Mouse (Mus musculus) MEL (cell line): ENCODE measurements around the gene Gpr161. TPM values are rescaled to one million over a fixed set of nuclear protein-coding genes. Genes with fewer than 3 reads are reported as not detected.
"Not testable (repeated sequence)": the region's sequence is repeated elsewhere in the genome, so short reads cannot be mapped to it uniquely, and the experiment has no call there.

ENCODE experiments used
- DNase-seq: peaks from one replicate; pipeline ENCODE4 v3.0.0; 2011; ENCODE audit warnings: low read depth, low spot score
- H3K27ac ChIP-seq: 2 replicates; pipeline ENCODE4 v1.5.1; 2012; ENCODE audit warnings: low read depth, mild to moderate bottlenecking, control low read depth, low read length, moderate library complexity; ENCODE audit not compliant: control insufficient read depth
- H3K27me3 ChIP-seq, 2 experiments: fragments of 150-350 bp in 1 of 2; sonication (generic) in 1 of 2; 2 replicates each; pipeline ENCODE4 v1.6.1; 2012; ENCODE audit warnings: low read length in 2 of 2, mild to moderate bottlenecking in 2 of 2, improper control_type of control experiment in 1 of 2, moderate library complexity in 1 of 2; ENCODE audit not compliant: insufficient read depth in 2 of 2, control insufficient read depth in 1 of 2
- H3K36me3 ChIP-seq, 2 experiments: 2 replicates each; pipeline ENCODE4 v1.6.1; 2012 to 2014; ENCODE audit warnings: low read length in 2 of 2, improper control_type of control experiment in 1 of 2, inconsistent platforms in 1 of 2, mild to moderate bottlenecking in 1 of 2; ENCODE audit not compliant: insufficient read depth in 2 of 2, control insufficient read depth in 1 of 2
- H3K4me1 ChIP-seq, 2 experiments: fragments of 150-350 bp in 1 of 2; sonication (generic) in 1 of 2; 2 replicates each; pipeline ENCODE4 v1.6.1; 2012; ENCODE audit warnings: low read length in 2 of 2, improper control_type of control experiment in 1 of 2, mild to moderate bottlenecking in 1 of 2; ENCODE audit not compliant: insufficient read depth in 2 of 2, control insufficient read depth in 1 of 2
- H3K4me3 ChIP-seq, 2 experiments: fragments of 150-350 bp in 1 of 2; sonication (generic) in 1 of 2; 2 replicates each; pipeline ENCODE4 v1.5.1; 2012; ENCODE audit warnings: low read depth in 2 of 2, low read length in 2 of 2, mild to moderate bottlenecking in 2 of 2, moderate library complexity in 2 of 2, control low read depth in 1 of 2, improper control_type of control experiment in 1 of 2; ENCODE audit not compliant: control insufficient read depth in 1 of 2, insufficient read depth in 1 of 2
- H3K79me2 ChIP-seq: 2 replicates; pipeline ENCODE4 v1.6.1; 2012; ENCODE audit warnings: mild to moderate bottlenecking, low read length, moderate library complexity; ENCODE audit not compliant: control insufficient read depth, poor library complexity, insufficient read depth
- H3K9ac ChIP-seq: 2 replicates; pipeline ENCODE4 v1.6.1; 2012; ENCODE audit warnings: low read depth, mild to moderate bottlenecking, control low read depth, low read length, moderate library complexity; ENCODE audit not compliant: control insufficient read depth, poor library complexity, severe bottlenecking
- H3K9me3 ChIP-seq: fragments of 150-350 bp; sonication (generic); replicated peaks from 2 replicates; pipeline ENCODE4 v1.6.1; 2012; ENCODE audit warnings: mild to moderate bottlenecking, low read length, improper control_type of control experiment, moderate library complexity; ENCODE audit not compliant: insufficient read depth
- CTCF ChIP-seq, 3 experiments: IDR thresholded peaks in 2 of 3; conservative IDR thresholded peaks in 1 of 3; 2 replicates each; pipeline ENCODE4 v1.5.1; 2011 to 2012; ENCODE audit warnings: low read length in 3 of 3, low read depth in 2 of 3, mild to moderate bottlenecking in 2 of 3, improper control_type of control experiment in 1 of 3, inconsistent platforms in 1 of 3, mixed read lengths in 1 of 3, moderate library complexity in 1 of 3; ENCODE audit not compliant: control insufficient read depth in 1 of 3, insufficient read depth in 1 of 3, poor library complexity in 1 of 3, severe bottlenecking in 1 of 3
- E2F4 ChIP-seq: IDR thresholded peaks from 2 replicates; pipeline ENCODE4 v1.6.1; 2011; ENCODE audit warnings: low read depth, low read length, improper control_type of control experiment, borderline replicate concordance
- ELF1 ChIP-seq: IDR thresholded peaks from 2 replicates; pipeline ENCODE4 v1.6.1; 2014; ENCODE audit warnings: low read depth, mild to moderate bottlenecking, inconsistent platforms, low read length, improper control_type of control experiment, moderate library complexity
- EP300 ChIP-seq, 2 experiments: IDR thresholded peaks; 2 replicates each; pipeline ENCODE4 v1.6.1; 2011; ENCODE audit warnings: improper control_type of control experiment in 2 of 2, low read length in 2 of 2, low read depth in 1 of 2, mild to moderate bottlenecking in 1 of 2
- ETS1 ChIP-seq: IDR thresholded peaks from 2 replicates; pipeline ENCODE4 v1.6.1; 2012; ENCODE audit warnings: low read depth, mild to moderate bottlenecking, inconsistent platforms, low read length, improper control_type of control experiment, moderate library complexity
- JUND ChIP-seq: IDR thresholded peaks from 2 replicates; pipeline ENCODE4 v1.6.1; 2011; ENCODE audit warnings: low read depth, mild to moderate bottlenecking, improper control_type of control experiment, low read length
- KAT2A ChIP-seq: conservative IDR thresholded peaks from 2 replicates; pipeline ENCODE4 v1.6.1; 2012; ENCODE audit warnings: low read depth, low read length, improper control_type of control experiment, inconsistent platforms
- NELFE ChIP-seq: IDR thresholded peaks from 2 replicates; pipeline ENCODE4 v1.6.1; 2011; ENCODE audit warnings: low read depth, low read length, improper control_type of control experiment
- POLR2AphosphoS2 ChIP-seq: IDR thresholded peaks from 2 replicates; pipeline ENCODE4 v1.6.1; 2011; ENCODE audit warnings: low read length, improper control_type of control experiment
- POLR2AphosphoS5 ChIP-seq: IDR thresholded peaks from 2 replicates; pipeline ENCODE4 v1.6.1; 2012; ENCODE audit warnings: low read depth, borderline replicate concordance, mild to moderate bottlenecking, inconsistent platforms, low read length, moderate library complexity, mixed read lengths
- RAD21 ChIP-seq: IDR thresholded peaks from 2 replicates; pipeline ENCODE4 v1.6.1; 2011; ENCODE audit warnings: mild to moderate bottlenecking, low read depth, low read length, improper control_type of control experiment
- SMC3 ChIP-seq: IDR thresholded peaks from 2 replicates; pipeline ENCODE4 v1.6.1; 2011; ENCODE audit warnings: low read depth, low read length, improper control_type of control experiment
- TAL1 ChIP-seq: IDR thresholded peaks from 2 replicates; pipeline ENCODE4 v1.6.1; 2012; ENCODE audit warnings: mild to moderate bottlenecking, inconsistent platforms, low read length, moderate library complexity, mixed read lengths
- USF2 ChIP-seq, 2 experiments: IDR thresholded peaks; 2 replicates each; pipeline ENCODE4 v1.6.1; 2011 to 2012; ENCODE audit warnings: improper control_type of control experiment in 2 of 2, low read length in 2 of 2, borderline replicate concordance in 1 of 2, inconsistent platforms in 1 of 2, low read depth in 1 of 2, mild to moderate bottlenecking in 1 of 2; ENCODE audit not compliant: insufficient read depth in 1 of 2
- ZC3H11A ChIP-seq: IDR thresholded peaks from 2 replicates; pipeline ENCODE4 v1.6.1; 2012; ENCODE audit warnings: low read depth, mild to moderate bottlenecking, inconsistent platforms, low read length, improper control_type of control experiment
- ZMIZ1 ChIP-seq: IDR thresholded peaks from 2 replicates; pipeline ENCODE4 v1.6.1; 2012; ENCODE audit warnings: low read depth, mild to moderate bottlenecking, inconsistent platforms, low read length, improper control_type of control experiment, moderate library complexity
- ZNF384 ChIP-seq: IDR thresholded peaks from 2 replicates; pipeline ENCODE4 v1.6.1; 2012; ENCODE audit warnings: low read depth, mild to moderate bottlenecking, inconsistent platforms, low read length, improper control_type of control experiment
- polyA plus RNA-seq, 2 experiments: library from polyadenylated mRNA; stranded (reverse) in 1 of 2; unstranded in 1 of 2; fragments of >175 nt in 1 of 2; fragments of >200 nt in 1 of 2; gene quantifications; 2 replicates each; pipeline versions ENCODE4 v1.2.1 to v1.2.4; 2012; ENCODE audit warnings: low replicate concordance in 2 of 2, low read depth in 1 of 2; ENCODE audit not compliant: insufficient read length in 2 of 2, insufficient read depth in 1 of 2, missing spikeins in 1 of 2
- total RNA-seq: library from RNA; depleted of rRNA; stranded (reverse); fragments of 300-350 nt; gene quantifications from 2 replicates; pipeline ENCODE4 v1.2.3, GENCODE M21; 2012

The Gpr161 gene
- total and polyA plus RNA-seq, 3 experiments: 0.08 to 0.97 TPM; not detected in 1

DNA sequence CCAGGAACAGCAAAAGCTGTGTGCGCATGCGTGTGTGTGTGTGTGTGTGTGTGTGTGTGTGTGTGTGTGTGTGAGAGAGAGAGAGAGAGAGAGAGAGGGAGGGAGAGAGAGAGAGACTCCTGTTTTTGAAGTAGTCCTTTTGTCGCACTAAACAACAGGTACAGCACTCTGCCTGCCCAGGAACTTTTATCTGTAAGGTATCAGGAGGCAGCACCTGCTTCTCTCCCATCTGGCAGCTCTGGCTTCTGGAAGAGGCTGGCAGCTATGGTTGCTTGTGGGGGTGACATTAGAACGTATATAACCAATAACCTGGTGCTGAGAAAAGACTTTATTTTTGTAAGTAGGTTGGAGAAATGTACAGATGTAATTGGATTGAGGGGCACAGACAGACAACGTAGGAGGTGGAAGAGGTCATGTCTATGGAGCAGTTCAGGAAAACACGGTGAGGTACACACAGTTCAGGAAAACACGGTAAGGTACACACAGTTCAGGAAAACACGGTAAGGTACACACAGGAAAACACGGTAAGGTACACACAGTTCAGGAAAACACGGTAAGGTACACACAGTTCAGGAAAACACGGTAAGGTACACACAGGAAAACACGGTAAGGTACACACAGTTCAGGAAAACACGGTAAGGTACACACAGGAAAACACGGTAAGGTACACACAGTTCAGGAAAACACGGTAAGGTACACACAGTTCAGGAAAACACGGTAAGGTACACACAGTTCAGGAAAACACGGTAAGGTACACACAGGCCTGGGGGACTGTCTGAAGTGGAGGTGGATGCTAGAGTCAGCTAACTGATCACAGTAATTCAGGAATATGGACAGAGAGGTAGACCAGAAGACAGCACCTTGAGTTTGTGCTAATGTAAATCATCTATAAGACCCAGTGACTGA lies 33.0 kb downstream of the Gpr161 start:
- 0 out of 2 replicates have a peak, but pooled peaks have one; percentile 30 for TF ChIP-seq POLR2AphosphoS5
- H3K36me3 ChIP-seq, H3K79me2 ChIP-seq, H3K9ac ChIP-seq, DNase-seq, H3K4me1 ChIP-seq, H3K4me3 ChIP-seq, H3K9me3 ChIP-seq, H3K27ac ChIP-seq, H3K27me3 ChIP-seq: not testable (repeated sequence)

DNA sequence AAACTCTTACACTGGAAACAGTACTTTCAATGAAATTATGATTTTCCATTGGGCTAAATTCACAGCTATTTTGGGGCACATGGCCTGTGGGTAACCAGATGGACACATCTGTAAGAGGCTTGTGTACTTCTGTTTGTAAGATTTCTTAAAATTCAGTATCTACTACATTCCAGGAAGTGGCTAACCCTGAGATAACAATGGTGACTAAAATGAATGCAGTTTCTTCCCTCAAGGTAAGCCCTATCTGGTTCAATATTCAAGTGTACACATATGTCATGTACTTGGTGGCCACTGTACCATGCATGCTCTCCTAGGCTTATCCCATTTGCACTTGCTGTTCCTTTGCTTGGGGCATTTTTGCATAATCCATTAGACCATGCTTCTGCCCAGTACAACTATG lies 35.3 kb downstream of the Gpr161 start:
- no peak for DNase-seq
- Histone ChIP-seq H3K36me3 (peaks cover 0 to 3% of the 10 kb centered on the region in 2 experiments; a peak in 1 of 4 replicates), H3K79me2 (no peaks in the 10 kb centered on the region), H3K4me3 (no peak overlapping the region), H3K9me3 (no peaks in the 10 kb centered on the region), H3K9ac (no peak overlapping the region), H3K27me3 (no peaks in the 10 kb centered on the region), H3K27ac (no peak overlapping the region), H3K4me1 (no peaks in the 10 kb centered on the region)
- TF ChIP-seq ZNF384 (no peak), NELFE (no peak), ETS1 (no peak), RAD21 (no peak), USF2 (IDR thresholded peaks at IDR 0.05; ENCODE audit: borderline replicate concordance in 1 of 2, insufficient read depth in 1 of 2, low read depth in 1 of 2, low read length in 2 of 2) (no peak), ZMIZ1 (no peak), SMC3 (no peak), EP300 (IDR thresholded peaks at IDR 0.05; ENCODE audit: low read depth in 1 of 2, low read length in 2 of 2) (no peak), ZC3H11A (no peak), TAL1 (no peak), CTCF (IDR thresholded peaks at IDR 0.05 in 2 of 3, conservative IDR thresholded peaks at IDR 0.05 in 1 of 3; ENCODE audit: control insufficient read depth in 1 of 3, insufficient read depth in 1 of 3, low read depth in 2 of 3, low read length in 3 of 3, poor library complexity in 1 of 3, severe bottlenecking in 1 of 3) (no peak), KAT2A (no peak), JUND (no peak), E2F4 (no peak), ELF1 (no peak), POLR2AphosphoS2 (no peak)
